Mouse (Mus musculus) cerebellum, adult 9-10 months (tissue): ENCODE results near the gene Slc17a5.
A peak's percentile ranks its signal among the peaks of the same experiment; 100 is the strongest.
"Not testable (repeated sequence)": the region's sequence is repeated elsewhere in the genome, so short reads cannot be mapped to it uniquely, and the experiment has no call there.

ENCODE experiments used
- DNase-seq: peaks from one replicate; pipeline ENCODE4 v3.0.0; 2022

The Slc17a5 gene

DNA sequence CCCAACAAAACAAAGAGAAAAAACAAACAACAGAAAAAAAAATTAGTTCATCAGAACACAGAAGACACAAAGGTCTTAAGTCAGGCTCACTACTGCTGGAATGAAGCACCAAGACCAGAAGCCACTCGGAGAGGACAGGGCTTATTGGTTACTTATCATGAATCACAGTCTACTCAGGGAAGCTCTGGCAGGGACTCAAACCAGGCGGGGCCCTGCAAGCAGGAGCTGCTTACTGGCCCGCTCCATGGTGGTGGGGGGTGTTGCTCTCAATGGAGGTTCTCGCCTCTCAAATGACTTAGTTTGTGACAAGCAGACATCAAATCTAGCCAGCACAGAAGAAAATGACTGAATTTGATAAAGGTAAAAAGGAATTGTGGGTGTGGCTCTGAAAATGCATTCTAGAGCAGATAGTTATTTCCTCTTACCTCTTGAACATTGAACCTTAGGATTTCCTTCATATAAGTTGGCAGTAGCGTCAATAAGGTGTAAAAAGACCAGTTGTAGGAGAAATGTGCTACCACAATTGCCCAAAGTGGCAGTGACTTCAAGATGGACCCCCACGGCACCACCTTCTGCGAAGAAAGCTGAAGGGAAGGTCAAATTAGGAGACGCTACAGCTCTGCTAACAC, 29.1 kb downstream of the Slc17a5 start:
- no peak for DNase-seq

DNA sequence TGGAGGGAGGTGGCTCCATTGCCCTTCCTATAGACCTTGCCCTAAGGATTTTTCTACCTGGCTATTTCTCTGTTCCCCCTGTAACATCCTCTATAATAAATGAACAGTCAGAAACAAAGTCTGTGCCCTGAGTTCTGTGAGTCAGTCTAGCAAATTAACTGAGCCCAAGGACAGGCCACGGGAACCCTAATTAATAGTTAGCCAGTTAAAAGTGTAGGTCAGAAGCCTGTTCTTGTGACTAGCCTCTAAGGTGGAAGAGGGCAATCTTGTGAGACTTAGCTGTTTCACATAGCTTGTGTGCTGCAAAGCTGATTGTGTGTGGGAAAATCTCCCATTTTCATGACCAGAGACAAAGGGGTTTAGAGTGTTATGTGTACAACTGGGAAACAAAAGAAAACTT, 30.8 kb downstream of the Slc17a5 start:
- no peak for DNase-seq

DNA sequence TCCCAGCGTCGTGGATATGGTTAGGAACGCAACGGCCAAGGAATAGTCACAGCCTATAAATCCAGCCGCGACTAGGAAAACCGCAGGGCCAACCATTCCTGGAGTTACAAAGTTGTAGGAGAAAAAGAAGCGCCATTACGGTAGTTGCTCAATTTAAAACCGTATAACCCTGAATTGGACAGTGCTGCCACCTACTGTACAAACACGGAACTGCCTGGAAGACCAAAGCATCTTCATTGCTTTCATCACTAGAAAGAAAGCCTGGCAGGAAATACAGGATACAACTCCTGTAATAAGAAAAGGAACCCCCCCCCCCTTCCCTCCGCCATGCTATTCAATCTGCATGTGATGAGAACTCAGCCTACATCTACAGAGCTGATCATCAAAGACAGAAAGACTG, 34.9 kb downstream of the Slc17a5 start:
- peak; percentile 75 for DNase-seq

DNA sequence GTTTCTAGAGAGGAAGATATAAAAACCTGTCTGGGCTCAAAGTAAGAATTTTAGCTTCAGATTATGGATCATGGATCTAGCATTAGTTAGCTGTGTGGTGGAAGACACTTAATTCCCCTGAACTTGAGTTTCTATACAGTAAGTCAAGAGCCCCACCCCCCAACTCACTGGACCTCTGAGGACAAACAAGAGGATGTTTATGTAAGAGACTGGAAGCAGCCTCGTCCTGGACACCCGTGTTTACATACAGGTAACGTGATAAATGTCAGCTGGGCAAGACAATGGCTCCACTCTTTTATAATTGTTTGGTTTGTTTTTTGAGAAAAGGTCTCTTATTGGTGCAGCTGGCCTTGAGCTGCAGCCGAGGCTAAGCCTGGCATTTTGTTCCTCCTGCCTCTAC, 36.1 kb downstream of the Slc17a5 start:
- DNase-seq = no peak

DNA sequence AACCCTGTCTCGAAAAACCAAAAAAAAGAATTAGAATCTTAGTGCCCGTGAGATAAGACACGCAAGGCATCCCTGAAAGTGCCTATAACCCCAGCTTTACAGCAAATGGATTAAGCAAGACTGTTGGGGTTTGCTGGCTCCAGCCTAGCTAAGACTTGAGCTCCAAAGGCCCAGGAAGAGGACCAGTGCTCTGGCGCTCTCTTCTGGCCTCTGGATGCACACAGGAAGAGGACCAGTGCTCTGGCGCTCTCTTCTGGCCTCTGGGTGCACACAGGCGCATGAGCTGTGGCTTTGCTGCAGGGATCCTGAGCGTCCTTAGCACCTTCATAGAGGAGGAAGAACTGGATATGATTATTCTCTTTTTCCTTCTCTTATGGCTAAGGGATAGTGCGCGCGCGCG, 40.1 kb downstream of the Slc17a5 start:
- DNase-seq = no peak

DNA sequence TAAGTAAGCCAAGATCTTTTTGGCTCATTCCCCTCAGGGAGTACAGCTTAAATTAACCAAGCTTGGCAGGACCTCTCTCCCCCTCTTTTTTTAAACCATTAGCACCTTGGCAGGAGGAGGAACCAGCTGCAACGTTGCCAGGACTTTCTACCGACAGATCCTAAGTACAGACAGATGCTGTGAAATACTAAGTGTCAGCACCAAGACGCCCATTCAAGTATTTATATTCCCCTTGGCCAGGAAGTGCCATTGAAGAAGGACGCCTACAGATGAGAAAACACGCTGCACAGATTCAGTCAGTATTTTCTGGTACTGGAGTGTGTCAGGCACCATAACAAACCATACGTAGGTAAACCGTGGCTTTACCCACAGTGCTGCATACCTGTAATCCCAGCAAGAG, 40.9 kb downstream of the Slc17a5 start:
- DNase-seq = no peak

DNA sequence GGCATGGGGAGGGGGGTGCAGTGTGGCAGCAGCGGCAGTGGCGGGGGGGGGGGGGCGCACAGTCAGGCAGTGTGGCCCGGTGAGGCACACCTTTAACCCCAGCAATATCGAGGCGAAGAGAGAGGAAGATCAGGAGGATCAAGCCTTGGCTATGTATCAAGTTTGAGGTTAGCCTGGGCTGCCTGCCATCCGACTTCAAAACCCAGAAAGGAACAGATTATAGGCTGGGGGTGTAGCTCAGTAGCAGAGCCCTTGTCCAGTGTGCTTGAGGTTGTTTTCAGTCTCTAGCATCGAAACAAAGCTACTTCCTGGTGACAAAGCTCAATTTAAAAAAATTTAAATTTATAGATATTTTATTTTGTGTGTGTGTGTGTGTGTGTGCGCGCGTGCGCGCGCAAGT, 46.1 kb downstream of the Slc17a5 start:
- no peak for DNase-seq

DNA sequence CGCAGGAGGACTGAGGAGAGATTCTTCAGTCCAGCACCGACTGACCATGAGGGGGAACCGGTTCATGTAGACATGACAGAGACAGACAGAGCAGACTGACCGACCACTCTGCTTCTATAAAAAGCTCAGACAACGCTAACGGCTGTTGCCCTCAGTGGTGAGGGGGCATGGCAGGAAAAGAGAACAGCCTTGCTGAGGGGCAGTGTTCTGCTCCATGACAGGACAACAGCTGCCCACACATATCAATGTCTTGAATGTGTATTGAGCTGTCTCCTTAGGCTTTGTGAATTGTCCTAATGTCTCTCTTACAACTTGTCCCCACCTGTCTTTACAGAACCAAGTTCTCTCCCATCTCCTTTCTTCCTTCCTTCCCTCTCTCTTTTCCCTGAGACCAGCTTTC, 49.4 kb downstream of the Slc17a5 start:
- DNase-seq = no peak

DNA sequence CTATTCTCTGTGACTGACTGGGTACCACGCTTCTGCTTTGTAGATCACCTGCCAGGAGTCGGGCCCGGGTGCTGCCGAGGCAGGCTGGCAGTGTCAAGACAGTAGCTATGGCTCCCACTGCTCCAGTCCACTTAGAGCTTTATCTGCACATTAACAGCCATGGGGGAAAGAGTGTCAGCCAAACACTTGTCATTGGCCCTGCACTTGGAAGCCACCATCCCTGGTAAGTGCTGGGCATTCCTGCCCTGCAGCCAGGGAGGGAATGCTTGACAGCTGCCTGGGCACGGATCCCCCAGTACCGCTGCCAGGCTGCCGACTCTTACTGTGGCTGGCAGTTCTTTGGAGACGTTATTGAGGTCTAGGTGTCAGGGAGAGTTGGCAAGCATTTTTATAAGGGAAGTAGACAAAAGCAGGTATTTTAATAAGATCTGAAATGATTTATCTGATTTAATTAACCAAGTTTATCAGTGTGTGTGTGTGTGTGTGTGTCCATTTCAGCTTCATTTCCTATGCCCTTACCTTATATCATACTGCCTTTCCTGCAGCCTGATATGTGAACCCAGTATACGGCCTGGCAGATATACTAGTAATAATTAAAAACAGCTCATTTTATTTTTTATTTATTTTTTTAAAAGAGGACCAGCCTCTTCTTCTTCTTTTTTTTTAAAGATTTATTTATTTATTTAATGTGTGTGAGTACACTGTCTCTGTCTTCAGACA, 50.5 kb downstream of the Slc17a5 start:
- DNase-seq = peak; percentile 79

DNA sequence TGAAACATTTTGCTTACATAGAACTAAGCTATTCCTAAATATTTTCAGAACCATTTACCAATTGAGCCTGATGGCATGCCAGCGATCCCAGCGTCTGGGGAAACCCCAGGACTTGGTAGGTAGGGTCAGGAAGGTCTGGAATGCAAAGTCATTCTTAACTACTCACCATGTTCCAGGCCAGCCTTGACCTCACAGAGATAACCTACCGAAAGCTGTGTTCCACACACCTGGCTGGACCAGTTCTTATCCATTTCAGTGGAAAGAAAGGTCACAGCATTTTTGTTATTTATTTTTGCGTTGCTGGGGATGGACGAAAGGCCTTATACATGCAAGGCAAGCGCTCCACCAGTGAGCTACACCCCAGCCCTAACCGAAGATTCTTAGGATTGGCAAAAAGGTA, 53.2 kb downstream of the Slc17a5 start:
- DNase-seq = no peak

DNA sequence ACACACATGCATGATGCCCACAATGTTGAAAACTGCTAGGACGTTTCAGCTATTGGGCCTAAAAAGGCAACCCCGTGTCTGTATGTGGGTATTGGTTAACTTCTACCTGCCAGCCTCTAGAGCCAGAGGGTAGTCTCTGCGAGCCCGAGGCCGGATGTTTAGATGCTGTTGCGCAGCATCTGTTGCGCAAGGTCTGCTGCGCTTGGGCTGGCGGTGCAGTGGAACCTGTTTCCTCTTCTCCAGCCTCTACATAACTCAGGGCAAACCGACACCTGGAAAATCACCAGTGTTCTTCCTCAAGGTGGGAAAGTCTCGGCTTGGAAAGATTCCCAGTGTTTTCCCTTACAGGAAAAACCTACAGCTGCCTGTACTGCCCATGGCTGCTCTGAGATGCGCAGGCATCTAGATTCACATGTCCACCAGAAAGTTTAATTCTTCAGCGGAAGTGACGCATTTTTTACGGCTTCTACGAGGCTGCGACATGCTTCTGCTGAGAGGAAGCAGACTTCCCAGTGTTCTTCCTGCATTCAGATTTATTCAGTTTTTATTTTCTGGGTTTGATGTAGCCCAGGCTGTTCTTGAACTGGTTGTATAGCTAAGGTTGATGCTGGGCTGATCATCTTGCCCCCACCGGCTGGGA, 54.4 kb downstream of the Slc17a5 start:
- no peak for DNase-seq

DNA sequence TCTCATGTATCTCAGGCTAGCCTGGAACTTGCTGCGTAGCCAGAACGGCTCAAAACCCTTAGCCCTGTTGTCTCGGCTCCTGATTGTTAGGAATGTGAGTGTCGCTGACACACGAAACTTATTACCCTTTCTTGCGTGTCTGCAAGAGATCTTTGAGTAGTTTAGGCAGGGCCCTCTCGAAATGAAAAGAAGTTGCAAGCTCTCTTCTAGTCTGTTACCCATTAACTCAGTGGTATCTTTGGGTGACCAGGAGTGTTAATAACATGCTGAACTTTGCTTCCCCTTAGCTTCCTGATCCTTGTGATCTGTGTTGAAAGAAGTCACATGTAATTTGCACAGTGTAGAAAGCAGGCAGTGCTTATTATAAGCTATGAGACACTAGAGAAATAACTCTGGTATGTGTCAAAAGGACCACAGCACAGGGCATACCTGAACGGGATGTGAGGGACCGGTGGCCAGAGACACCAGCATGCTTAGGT, 55.5 kb downstream of the Slc17a5 start:
- no peak for DNase-seq

DNA sequence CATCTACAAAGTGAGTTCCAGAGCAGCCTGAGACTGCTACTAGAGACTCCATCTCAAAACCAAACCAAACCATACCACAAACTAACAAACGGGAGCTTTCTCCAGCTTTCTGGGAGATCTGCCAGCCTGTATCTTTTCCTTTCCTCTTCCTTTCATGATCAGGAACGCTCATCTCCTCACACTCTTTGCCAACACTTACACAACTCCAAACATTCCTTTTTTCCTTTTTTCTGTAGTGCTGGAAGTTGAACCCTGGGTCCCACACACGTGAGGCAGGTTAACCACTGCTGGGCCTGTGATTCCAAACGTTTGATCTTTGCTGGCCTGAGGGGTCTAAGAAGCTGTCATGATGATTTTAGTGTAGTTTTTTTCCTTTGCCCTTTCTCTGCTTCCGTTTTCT, 56.0 kb downstream of the Slc17a5 start:
- no peak for DNase-seq

DNA sequence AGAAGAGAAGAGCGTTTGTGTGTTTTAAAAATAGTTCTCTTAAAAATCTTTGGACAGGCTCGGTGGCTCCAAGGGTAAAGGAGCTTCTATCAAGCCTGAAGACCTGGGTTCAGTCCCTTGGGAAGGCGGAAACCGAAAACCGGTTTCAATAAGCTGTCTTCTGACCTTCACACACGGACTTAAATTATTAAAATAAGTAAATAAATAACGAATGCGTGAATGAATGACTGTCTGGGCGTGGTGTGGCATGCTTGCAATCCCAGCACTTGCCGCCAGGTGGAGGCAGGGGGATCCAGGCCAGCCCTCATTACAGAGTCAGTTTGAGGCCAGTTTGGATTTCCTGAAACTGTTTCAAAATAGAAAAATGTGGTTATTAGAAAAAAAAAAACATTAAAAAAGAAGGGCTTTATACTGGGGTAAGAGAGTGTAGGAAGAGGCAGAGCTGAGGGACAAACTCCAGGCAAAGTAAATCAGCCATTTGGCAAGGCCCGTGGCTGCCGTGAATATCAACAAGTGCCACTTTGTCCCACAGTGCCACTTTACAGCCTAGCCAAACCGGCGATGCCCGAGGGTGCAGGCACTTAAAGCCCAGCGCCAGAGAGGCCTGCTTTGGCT, 60.0 kb downstream of the Slc17a5 start:
- peak; percentile 74 for DNase-seq

DNA sequence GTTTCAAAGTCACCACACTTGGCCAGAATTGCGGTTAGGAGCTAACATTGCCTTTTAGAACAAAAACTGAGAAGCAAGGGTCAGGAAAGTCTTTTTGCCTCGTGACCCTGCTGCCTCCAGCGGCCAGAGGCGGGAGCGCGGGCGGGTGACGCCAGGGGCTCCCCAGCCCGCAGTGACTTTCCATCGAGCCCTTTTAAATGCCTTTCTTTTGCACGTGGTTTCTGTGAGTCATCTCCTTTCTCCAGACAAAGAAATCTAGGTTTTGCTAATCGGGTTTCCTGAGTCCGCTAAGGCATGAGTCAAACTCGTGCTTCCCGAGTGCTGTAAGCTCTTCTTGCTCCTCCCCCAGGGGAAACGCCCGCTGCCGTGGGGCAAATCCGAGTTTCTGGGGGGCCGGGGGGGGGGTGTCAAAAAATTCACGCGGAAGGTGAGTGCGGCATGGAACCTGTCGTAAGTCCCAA, 60.5 kb downstream of the Slc17a5 start:
- DNase-seq = peak; percentile 63

DNA sequence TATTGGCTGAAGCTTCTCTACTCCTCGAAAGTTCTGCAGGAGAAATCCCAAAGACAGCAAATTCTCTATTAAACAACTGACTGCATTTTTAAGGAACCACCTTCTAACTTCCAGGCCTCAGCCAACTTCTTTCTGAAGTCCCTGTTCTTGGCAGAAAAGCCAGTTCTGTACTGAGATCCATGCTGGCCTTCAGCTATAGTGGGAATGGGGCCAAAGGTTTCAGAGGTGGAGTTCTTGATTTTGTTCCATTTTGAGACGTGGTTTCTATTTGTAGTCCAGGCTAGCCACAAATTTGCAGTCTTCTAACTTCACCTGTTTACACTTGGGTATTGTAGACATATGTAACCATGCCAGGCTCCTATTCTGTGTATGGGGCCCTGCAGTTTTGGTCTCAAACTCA, 61.6 kb downstream of the Slc17a5 start:
- DNase-seq = no peak

DNA sequence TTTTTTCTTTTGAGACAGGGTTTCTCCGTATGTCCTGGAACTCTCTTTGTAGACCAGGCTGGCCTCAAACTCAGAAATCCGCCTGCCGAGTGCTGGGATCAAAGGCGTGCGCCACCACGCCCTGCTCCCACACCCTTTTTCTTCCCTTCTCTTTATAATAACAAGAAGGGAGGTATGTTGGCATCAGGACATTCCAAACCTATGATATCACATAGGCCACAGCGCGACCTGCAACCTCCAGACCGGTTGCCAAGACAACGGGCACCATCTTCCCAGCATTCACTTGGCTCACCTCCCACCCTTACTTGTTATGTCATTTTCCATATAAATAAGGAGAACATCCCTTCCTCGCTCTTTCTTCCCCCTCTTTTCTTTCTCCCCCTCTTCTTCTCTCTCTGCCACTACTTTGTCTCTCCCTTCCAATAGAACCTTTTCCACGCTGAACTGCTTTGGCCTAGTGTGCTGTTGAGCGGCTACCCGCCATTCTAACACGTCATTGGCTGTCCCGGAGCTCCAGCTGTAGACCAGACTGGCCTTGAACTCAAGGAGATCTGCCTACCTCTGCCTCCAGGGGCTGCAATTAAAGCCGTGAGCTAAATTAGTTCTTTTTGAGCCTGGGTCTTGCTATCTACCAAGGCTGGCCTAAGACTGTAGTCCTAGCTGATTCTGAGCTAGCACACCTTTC, 62.2 kb downstream of the Slc17a5 start:
- DNase-seq = no peak

DNA sequence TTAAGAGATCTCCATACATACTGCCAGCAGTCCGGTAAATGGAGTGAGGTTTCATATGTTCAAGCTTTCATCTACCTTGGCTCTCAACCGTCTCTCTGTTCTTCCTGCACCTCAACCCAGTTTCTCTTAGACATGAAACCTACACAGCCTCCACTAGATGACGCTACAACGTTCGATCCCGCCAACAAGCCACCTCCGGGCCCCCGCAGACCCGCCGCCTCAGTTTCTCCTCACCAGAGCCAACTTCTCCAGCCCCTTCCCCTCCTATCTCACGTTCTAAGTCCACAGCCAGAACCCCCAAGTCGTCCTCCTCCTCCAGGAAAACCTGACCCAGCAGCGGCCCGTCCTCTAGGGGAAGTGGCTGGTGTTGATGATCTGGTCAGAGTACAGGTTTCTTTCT, 66.2 kb downstream of the Slc17a5 start:
- no peak for DNase-seq

DNA sequence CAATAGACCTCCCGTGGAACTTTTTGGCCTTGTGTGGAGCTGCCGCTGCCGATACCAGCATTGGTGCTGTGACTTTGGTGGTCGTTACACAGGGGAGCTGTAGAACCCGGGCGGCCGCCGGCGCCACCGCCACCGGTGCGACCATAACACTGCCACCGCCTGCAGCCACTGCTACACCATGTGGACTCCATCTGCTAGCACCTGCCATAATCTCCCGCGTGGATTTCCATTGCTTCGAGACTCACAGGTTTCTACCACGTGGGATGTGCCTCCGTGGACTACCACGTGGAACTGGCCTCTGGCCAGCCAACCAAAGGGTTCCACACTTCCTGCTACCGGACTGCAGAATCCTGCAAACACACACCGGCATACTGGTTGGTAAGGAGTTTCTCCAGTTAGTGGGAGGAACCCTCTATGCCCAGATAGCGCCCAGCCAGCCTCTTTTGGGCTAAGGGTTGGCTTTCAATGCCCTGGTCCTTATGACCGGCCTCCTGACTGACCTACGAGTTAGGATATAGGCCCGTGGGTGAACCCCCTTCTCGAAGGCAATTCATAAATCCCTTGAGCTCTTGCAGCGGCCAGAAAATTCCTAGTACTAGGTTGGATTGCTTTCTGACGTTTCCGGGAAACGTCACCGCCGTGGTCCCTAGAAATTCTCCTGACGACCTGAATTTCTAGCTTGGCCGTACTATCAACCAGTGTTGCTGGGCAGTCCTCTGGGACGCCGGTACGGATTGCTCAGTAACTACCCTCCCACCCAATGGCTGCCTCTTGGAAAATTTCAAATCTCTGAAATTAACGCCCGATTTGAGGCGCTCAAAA, 66.8 kb downstream of the Slc17a5 start:
- peak; percentile 40 for DNase-seq

DNA sequence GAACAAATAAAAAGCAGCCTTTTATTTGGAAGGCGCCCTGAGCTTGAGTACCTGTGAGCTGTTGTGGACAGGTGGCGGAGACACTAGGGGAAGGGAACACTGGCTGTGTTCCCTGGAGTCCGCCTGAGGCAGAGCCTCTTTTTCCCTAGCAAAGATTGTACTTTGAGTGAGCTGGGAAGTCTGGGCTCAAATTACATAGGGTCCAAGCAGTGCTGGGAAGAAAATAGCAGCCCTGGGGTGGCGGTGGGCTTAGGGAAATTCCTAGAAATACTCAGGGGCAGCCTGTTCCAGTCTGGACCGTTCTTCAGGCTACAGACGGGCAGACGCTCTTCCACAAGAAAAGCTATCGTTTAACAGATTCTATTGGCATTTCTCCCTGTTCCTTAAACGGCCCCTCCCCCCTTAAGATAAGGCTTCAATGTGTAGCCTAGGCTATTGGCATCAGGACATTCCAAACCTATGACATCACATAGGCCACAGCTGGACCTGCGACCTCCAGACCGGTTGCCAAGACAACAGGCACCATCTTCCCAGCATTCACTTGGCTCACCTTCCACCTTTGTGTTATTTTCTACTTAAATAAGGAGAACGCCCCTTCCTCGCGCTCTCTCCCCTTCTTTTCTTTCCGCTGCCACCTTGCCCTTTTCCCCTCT, 67.6 kb downstream of the Slc17a5 start:
- peak; percentile 33 for DNase-seq

DNA sequence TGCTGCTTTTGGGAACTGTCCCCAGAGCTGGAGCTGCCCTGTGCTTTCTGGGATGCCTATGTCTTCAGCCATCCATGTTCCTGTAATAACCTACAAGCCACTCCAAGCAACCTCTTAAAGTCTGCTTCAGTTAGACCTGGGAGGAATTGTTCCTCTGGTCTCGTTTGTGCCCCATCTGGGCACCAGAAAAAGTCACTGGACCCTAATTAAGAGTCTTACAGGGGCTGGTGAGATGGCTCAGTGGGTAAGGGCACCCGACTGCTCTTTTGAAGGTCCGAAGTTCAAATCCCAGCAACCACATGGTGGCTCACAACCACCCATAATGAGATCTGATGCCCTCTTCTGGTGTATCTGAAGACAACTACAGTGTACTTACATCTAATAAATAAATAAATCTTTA, 70.6 kb downstream of the Slc17a5 start:
- not testable (repeated sequence) for DNase-seq

DNA sequence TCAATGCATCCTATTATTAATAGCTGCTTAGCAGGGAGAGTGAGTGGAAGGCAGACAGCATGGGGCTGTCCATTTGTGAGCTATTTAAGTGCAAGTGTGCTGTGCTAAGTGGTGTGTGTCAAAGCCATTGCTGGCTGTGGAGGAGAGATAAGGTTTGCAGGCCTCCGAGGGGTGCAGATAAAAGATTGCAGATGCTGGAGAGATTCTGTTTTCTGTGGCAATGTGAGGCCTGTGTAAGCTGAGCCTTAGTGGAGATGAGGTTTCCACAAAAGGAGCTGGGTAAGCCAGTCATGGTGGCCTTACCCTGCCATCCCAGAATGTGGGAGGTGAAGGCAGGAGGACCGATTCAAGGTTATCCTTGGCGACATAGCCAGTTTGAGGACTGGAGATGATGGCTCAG, 71.7 kb downstream of the Slc17a5 start:
- DNase-seq = no peak
